Mouse (Mus musculus) limb, embryonic 14.5 days (tissue): ENCODE results near the gene Ric8b. TPM values are rescaled to one million over a fixed set of nuclear protein-coding genes. Genes with fewer than 3 reads are reported as not detected.

Experiments used
- ATAC-seq: fragments of 200-750 bp; cut with Nextera tagmentation; 2 replicates; pipeline ENCODE4 v1.8.0; 2017; ENCODE audit warnings: low read depth, moderate number of reproducible peaks, moderate TSS enrichment; ENCODE audit not compliant: low FRiP score
- DNase-seq: peaks from one replicate; pipeline ENCODE4 v3.0.0-alpha.2; 2015; ENCODE audit warnings: low spot score
- H3K27ac ChIP-seq: fragments of 300-500 bp; sonication (generic); replicated peaks from 2 replicates; pipeline ENCODE4 v1.5.1; 2014; ENCODE audit warnings: low read depth, mild to moderate bottlenecking, low read length, moderate library complexity, mixed read lengths
- H3K27me3 ChIP-seq: fragments of 300-500 bp; sonication (generic); 2 replicates; pipeline ENCODE4 v1.6.1; 2014; ENCODE audit warnings: low read length, mixed read lengths; ENCODE audit not compliant: control insufficient read depth, insufficient read depth
- H3K36me3 ChIP-seq: fragments of 300-500 bp; sonication (generic); 2 replicates; pipeline ENCODE4 v1.6.1; 2014; ENCODE audit warnings: mild to moderate bottlenecking, low read length, moderate library complexity, mixed read lengths; ENCODE audit not compliant: control insufficient read depth, insufficient read depth
- H3K4me1 ChIP-seq: fragments of 300-500 bp; sonication (generic); 2 replicates; pipeline ENCODE4 v1.6.1; 2014; ENCODE audit warnings: antibody characterized with exemption, low read length, mixed read lengths; ENCODE audit not compliant: control insufficient read depth, insufficient read depth
- H3K4me2 ChIP-seq: fragments of 300-500 bp; sonication (generic); replicated peaks from 2 replicates; pipeline ENCODE4 v1.6.1; 2014; ENCODE audit warnings: low read depth, mild to moderate bottlenecking, low read length, moderate library complexity; ENCODE audit not compliant: severe bottlenecking
- H3K4me3 ChIP-seq: fragments of 300-500 bp; sonication (generic); replicated peaks from 2 replicates; pipeline ENCODE4 v1.5.1; 2014; ENCODE audit warnings: low read length
- H3K9ac ChIP-seq: fragments of 300-500 bp; sonication (generic); 2 replicates; pipeline ENCODE4 v1.6.1; 2014; ENCODE audit warnings: mild to moderate bottlenecking, low read depth, low read length, moderate library complexity; ENCODE audit not compliant: severe bottlenecking
- H3K9me3 ChIP-seq: fragments of 300-500 bp; sonication (generic); 2 replicates; pipeline ENCODE4 v1.6.1; 2016; ENCODE audit warnings: low read length; ENCODE audit not compliant: control insufficient read depth
- POLR2A ChIP-seq: fragments of 200-500 bp; IDR thresholded peaks from 2 replicates; pipeline ENCODE4 v1.8.0; 2012; ENCODE audit warnings: inconsistent platforms, mild to moderate bottlenecking, moderate library complexity, borderline replicate concordance; ENCODE audit not compliant: insufficient read depth, insufficient read length; ENCODE audit errors: extremely low read depth
- whole genome bisulfite sequencing: fragments of 180-500 bp; shearing (Covaris S2); extraction: QIAGEN DNeasy Blood & Tissue Kit; methylation state at CpG from one replicate; pipeline ENCODE4 v1.1.7; 2014; 5-methylcytosine and 5-hydroxymethylcytosine counted together
- polyA plus RNA-seq, 2 experiments: library from polyadenylated mRNA; depleted of rRNA in 1 of 2; stranded (reverse) in 1 of 2; unstranded in 1 of 2; fragments of >200 nt; fragmentation: Nextera tagmentation in 1 of 2; extraction: Ambion mirVana in 1 of 2; gene quantifications; 2 replicates each; pipeline versions ENCODE4 v1.2.1 to v1.2.3; 2012 to 2014

Ric8b gene
- polyA plus RNA-seq, 2 experiments = 17.8 to 27.6 TPM

DNA sequence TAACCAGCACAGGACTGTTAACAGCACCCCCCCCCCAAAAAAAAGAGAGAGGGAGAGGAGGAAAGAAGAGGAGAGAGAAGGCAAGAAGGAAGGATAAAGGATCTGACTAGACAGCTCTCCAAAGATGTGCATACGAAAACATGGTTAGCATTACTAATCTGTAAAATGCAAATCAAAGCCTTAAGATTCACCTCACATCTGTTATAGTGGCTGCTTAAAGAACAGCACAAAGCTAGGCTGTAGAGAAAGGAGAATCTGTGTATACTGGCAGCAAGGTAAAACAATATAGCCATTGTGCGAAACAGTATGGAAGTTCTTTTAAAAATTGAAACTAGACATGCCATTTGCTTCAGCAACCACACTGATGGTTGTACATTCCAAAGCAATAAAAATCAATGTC lies 49.1 kb downstream of the Ric8b start:
- 89% methylated on average over 2 of the region's 2 CpGs for WGBS
- Histone ChIP-seq H3K27ac (no peak overlapping the region), H3K4me2 (no peak overlapping the region), H3K9me3 (no peaks in the 10 kb centered on the region), H3K9ac (no peak overlapping the region), H3K4me1 (peaks cover 8% of the 10 kb centered on the region), H3K27me3 (no peaks in the 10 kb centered on the region), H3K36me3 (peaks cover 24% of the 10 kb centered on the region), H3K4me3 (no peak overlapping the region)
- no peak for TF ChIP-seq POLR2A
- DNase-seq = no peak
- no peak for ATAC-seq

DNA sequence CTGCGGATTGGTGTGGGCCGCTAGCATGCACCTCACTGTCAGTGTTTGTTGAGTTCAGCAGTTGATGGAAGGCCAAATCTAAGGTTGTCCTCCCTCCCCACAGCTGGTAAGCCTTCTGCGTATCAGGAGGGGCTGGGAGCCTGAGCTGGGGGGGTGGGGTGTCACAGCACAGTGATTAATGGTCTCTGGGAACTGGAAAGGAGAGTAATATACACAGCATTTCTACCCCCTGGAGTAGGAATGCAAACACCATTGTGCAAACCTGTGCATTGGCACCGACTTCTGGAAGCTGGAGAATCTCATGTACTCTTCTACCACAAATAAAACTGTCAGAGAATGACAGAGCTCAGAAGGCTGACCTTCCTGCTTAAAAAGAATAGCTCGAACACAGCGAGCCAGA lies 50.2 kb downstream of the Ric8b start:
- no peak overlapping the region for H3K4me3 ChIP-seq
- 45% methylated on average over 6 of the region's 6 CpGs for WGBS
- peak; percentile 13 for DNase-seq
- no peak overlapping the region for H3K9ac ChIP-seq
- ATAC-seq = no peak
- no peak for TF ChIP-seq POLR2A
- peaks cover 28% of the 10 kb centered on the region for H3K36me3 ChIP-seq
- peaks cover 8% of the 10 kb centered on the region for H3K4me1 ChIP-seq
- H3K27ac ChIP-seq = no peak overlapping the region
- H3K4me2 ChIP-seq = no peak overlapping the region
- no peaks in the 10 kb centered on the region for H3K27me3 ChIP-seq
- H3K9me3 ChIP-seq = no peaks in the 10 kb centered on the region

DNA sequence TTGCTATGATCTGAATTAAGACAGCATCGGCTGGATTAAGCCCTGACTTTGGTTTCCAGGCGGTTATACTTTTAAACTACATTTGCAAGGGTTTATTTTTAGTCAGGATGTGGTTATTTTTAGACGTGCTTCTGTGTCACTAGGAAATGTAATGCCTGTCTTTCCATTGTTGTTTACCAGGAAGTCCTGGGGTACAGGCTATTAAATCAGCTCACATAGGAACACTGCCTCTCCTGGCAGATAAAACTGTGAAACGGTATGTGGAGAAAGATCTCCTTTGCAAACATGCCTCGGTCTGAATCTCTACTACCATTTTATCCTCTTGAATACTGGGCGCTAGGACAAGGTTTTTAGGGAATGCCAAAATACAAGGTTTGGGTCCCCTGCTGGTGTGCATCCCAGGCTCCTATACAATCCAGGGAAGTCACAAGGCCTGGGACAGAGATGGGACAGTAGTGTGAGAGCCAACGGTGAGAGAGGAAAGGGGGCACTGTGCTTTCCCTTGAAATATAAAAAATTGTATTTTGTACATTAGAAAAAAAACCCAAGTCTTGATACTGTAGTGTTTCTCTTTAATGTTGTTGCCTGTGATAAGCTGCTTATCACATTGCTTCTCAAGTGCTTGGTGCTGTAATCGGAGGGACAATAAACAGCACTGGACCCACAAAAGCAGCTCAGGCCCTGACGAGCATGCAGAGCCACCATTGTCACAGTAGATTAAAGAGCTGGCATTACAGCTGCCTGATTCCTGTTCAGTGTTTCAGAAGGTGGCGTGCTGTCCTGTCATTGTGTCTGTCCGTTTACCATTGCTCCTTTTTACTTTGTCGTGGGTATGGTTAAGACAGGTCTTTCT lies 51.7 kb downstream of the Ric8b start:
- no peak for DNase-seq

DNA sequence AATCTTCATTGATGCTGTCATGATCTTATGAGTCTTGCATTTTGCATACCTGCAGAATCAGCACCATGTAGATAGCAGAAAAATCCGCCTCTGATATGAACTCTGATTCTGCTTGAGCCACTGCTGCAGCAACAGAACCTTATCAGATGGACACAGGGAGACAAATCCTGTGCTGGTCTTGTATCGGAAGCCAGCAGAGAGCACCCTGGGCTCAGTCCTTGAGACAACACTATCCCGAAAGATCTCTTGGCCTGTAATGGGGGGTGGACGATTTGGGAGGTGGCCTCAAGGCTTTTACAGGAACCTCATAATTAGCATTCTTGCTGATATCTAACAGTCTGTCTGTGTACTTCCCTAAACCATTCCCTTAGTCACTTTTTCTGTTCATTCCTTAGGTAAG lies 57.8 kb downstream of the Ric8b start:
- no peak overlapping the region for H3K4me3 ChIP-seq
- DNase-seq (no peak), ATAC-seq (no peak)
- peaks cover 48% of the 10 kb centered on the region for H3K36me3 ChIP-seq
- H3K27me3 ChIP-seq = no peaks in the 10 kb centered on the region
- H3K4me1 ChIP-seq = peaks cover 8% of the 10 kb centered on the region; the same call in 1 of the 2 replicates
- H3K9me3 ChIP-seq = no peaks in the 10 kb centered on the region
- TF ChIP-seq POLR2A = no peak
- H3K27ac ChIP-seq = no peak overlapping the region
- no peak overlapping the region for H3K4me2 ChIP-seq
- no peak overlapping the region for H3K9ac ChIP-seq
- WGBS = 78% methylated on average over 4 of the region's 4 CpGs

More for the DNA sequence above, 51.7 kb downstream of the Ric8b start:
- H3K4me1 ChIP-seq = peaks cover 8% of the 10 kb centered on the region
- no peak overlapping the region for H3K27ac ChIP-seq
- H3K9ac ChIP-seq = no peak overlapping the region
- H3K4me3 ChIP-seq = no peak overlapping the region
- H3K36me3 ChIP-seq = peaks cover 30% of the 10 kb centered on the region
- H3K27me3 ChIP-seq = no peaks in the 10 kb centered on the region
- no peak for ATAC-seq
- no peaks in the 10 kb centered on the region for H3K9me3 ChIP-seq
- WGBS = 74% methylated on average over 12 of the region's 12 CpGs
- H3K4me2 ChIP-seq = no peak overlapping the region
- TF ChIP-seq POLR2A = no peak

DNA sequence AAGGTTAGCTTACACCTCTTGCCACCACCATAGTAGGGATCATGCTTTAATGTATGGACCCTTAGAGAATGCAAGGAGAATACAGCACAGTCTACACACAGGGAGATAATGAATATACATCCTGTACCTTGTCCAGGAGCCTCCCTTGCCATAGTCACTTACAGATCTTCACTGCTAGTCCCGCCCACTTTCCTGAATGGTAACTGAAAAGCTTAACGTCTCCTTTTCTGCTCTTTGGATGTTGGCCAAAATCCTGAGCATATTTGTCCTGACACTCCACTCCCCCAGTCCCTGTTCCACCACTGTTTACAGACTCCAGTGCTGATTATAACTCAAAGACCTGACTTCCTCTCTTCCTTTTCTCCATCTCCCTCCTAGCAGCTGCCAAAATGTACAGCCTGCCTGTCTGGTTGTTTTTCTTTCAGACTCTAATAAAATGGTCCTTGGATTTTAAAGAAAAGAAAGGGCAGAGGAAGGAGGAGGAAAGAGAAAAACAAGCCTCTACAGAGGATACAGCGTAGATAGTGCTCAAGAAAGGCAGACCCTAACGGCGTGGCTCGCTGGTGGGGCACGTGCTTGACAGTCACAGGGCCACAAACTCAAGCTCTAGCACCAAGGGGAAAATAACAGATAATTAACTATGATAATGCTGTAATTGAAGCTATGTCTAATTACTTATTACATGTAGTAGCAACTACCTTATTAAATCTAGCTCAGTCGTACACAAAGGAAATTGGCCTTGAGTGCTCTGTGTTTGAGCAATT lies 59.4 kb downstream of the Ric8b start:
- ATAC-seq = no peak
- WGBS = 68% methylated on average over 8 of the region's 8 CpGs
- H3K36me3 ChIP-seq = peaks cover 47% of the 10 kb centered on the region

More for the DNA sequence above, 59.4 kb downstream of the Ric8b start:
- H3K9me3 ChIP-seq = no peaks in the 10 kb centered on the region
- H3K9ac ChIP-seq = no peak overlapping the region
- no peak overlapping the region for H3K27ac ChIP-seq
- H3K4me2 ChIP-seq = no peak overlapping the region
- DNase-seq = peak; percentile 69
- H3K4me3 ChIP-seq = no peak overlapping the region
- TF ChIP-seq POLR2A = no peak
- H3K27me3 ChIP-seq = no peaks in the 10 kb centered on the region
- peaks cover 8% of the 10 kb centered on the region; the same call in 1 of the 2 replicates for H3K4me1 ChIP-seq
